Mouse (Mus musculus) left cerebral cortex, postnatal 4 days (tissue): Measurements from ENCODE around the gene Fgd6. TPM values are rescaled to one million over a fixed set of nuclear protein-coding genes. Genes with fewer than 3 reads are reported as not detected.

Source experiments
- DNase-seq: peaks from one replicate; pipeline ENCODE4 v3.0.0-alpha.2; 2022
- intact Hi-C: fragments of 180-260 bp; cut with DNase I; formaldehyde crosslinking; loops from one replicate; pipeline ENCODE4 v1.15.1; 2025
- total RNA-seq, 2 experiments: library from RNA; stranded (reverse); gene quantifications; 2 replicates each; pipeline ENCODE4 v1.2.3; 2021

Fgd6 gene
- total RNA-seq, 2 experiments from 2014 or later, result 5.5 to 5.8 TPM

GRCm38 (mm10) chr10:94090032-94090431 is 54.2 kb downstream of the Fgd6 start:
- intact Hi-C loops, result no loop called here
- DNase-seq, result no peak

DNA sequence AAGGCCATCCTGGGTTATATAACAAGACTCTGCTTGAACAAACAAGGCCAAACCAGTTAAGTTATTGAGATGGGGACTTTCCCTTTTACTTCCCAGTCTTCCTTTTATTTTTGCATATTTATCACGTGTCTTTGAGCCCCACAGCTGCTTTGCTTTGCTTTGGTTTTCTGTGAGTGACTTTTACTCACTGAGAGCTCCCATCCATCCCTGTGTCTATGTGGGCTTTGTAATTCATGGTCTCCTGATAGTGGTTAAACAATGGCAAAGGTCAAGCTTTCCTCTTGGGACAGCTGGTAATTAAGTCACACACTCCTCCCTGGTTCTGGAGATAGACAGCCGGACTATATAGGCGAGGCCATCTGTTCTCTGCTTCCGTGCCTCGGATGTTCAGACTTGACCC is 57.7 kb downstream of the Fgd6 start:
- intact Hi-C loops, result no loop called here
- DNase-seq, result no peak

DNA sequence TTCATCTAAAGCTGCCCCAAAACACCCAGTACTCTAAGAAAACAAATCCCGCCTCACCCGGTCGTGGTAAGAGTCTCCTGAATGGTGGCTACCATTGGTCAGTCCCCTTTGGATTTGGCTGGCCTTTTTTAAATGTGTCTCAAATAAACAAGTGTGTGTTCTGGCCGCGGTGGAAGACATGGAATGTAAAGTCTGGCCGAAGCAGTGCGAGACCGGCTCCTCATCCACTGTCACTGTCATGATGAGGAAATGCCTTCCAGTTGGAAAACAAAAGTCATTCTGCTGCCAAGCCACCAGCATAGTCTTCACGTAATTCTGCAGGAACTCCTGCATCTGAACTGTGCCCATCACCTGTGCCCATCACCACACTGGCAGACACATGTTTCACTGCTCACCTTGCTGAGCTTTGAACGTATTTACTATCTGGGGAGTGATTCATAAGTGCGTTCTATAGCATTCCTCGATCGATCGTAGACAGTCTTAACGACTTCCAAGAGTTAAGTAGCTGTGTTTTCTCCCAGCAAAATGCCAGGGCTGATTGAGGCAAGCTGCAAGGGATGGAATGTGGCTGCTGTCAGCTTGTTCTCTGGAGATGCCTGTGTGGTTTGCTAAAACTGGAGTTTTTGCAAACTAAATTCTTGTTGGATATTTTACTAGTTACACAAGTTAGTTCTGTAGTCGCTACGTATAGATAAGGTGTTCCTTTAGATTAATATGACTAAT is 60.1 kb downstream of the Fgd6 start:
- intact Hi-C loops, result no loop called here
- no peak for DNase-seq

GRCm38 (mm10) chr10:94097081-94097845 is 61.5 kb downstream of the Fgd6 start:
- intact Hi-C loops, result no loop called here
- DNase-seq, result no peak

- no peak for DNase-seq
- intact Hi-C loops, result no loop called here
Observed at GRCm38 (mm10) chr10:94098100-94098499, 62.3 kb downstream of the Fgd6 start.

DNA sequence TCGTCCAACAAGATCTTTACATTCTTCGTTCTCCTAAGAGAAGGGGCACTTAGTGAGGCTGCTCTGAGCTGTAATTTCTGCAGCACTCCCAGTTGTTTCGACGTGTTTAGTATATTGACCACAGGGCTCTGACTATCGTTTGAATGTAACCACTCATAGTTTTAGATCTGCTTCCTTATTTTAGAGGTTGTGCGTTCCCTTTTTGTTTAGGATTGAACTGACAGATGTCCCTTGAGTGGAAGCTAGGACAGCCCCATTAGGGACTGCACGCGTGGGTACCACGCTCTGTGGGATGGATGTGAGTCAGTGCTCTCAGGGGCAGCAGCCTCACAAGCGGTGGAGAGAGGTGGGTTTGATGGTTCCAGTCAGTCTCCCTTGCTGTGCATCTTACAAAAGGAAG is 69.7 kb downstream of the Fgd6 start:
- intact Hi-C loops, result no loop called here
- DNase-seq, result no peak

GRCm38 (mm10) chr10:94107168-94107567 is 71.4 kb downstream of the Fgd6 start:
- intact Hi-C loops, result no loop called here

GRCm38 (mm10) chr10:94107607-94108006 is 71.8 kb downstream of the Fgd6 start:
- intact Hi-C loops, result no loop called here
- no peak for DNase-seq

More at GRCm38 (mm10) chr10:94107168-94107567, 71.4 kb downstream of the Fgd6 start:
- DNase-seq, result no peak

DNA sequence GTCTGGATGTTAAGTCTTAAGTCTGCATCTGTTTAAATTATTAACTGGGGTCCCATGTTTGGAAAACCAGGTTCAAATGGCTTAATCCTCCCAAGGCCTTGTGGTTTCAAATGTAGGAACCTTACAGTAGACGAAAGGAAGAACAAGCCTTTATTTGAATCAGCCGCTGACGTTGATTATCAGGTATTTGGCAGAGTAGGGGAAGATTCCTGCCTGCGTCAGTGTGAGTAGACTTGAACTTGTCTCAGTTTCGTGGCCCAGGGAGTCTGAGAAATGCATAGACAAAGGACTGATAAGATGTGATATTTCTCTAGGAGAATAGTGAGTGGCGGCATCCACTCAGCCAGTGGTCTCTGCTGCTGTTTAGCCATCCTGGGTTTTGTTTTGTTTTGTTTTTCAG is 73.0 kb downstream of the Fgd6 start:
- no peak for DNase-seq
- intact Hi-C loops, result no loop called here

DNA sequence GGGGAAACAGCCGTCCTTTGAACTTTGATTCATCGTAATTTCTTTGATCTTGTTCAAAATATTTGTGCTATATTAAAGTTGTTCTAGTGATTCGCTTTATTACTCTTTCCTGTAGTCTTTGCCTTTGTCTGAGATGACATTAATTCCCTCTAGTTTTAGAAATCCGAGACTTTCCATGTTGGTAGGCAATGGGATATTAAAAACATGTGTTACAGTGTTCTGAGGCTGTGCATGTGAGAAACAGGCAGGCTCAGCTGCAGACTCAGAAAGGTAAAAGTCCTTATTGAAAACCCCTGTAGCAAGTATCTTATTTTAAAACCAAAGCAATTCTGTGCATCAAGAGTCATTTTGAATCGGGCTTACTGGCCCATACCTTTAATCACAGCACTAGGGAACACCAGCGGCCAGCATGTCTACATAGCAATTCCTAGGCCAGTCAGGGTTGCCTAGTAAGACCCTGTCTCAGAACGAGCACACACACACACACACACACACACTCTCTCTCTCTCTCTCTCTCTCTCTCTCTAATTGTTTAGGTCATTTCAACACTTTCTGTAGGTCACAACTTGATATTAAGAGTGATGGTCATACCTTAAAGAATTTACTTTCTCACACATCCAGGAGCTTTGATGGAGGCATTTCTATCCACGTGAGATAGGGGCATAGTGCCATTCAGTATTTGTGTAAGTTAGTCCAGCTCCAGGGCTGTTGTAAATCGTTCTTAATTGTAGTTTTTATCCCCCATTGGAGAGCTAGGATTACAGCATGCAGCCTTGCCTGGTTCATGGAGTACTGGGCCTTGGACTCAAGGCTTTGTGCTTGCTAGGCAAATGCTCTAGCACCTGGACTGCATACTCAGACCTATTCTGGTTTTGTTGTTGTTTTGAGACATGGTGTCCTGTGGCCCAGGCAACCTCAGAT is 75.3 kb downstream of the Fgd6 start:
- intact Hi-C loops, result no loop called here
- DNase-seq, result no peak

- no peak for DNase-seq
- intact Hi-C loops, result no loop called here
Observed at GRCm38 (mm10) chr10:94112207-94112606, 76.4 kb downstream of the Fgd6 start.

- intact Hi-C loops, result loop anchor here (2.0 to 5.0 kb wide), 2 partner anchors 81 to 299 kb away; partner anchors contain the start of gene Vezt
- DNase-seq, result peak; percentile 87
Observed at GRCm38 (mm10) chr10:94115893-94116599, 80.2 kb downstream of the Fgd6 start.

DNA sequence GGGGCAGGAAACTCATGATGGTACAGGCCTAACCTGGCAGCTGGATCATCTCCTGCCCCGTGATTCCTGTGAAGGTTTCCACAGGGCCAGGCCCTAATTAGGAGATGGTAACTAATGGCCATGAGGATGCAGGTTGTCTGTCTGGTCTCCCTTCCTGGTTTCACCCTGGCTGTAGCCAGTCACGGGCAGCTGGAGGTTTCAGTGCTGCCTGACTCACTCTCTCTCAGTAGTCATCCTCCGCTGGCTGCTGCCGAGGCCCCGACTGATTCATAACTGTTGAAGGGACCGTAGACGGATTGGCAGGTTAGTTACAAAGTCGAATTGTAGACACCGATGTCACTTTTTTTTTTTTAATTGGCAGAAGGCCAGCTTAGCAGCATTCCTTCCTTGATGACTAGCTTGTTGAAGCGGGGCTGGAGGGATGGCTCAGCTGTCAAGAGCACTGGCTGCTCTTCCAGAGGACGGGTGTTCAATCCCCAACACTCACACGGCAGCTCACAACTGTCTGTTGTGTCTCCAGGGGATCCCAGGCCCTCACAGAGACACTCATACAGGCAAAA is 81.1 kb downstream of the Fgd6 start:
- intact Hi-C loops, result loop anchor here (2.0 to 5.0 kb wide), 2 partner anchors 82 to 300 kb away; partner anchors contain the start of gene Vezt
- DNase-seq, result no peak

- DNase-seq, result no peak
- intact Hi-C loops, result loop anchor here (2.0 to 5.0 kb wide), 2 partner anchors 83 to 301 kb away; partner anchors contain the start of gene Vezt
Observed at GRCm38 (mm10) chr10:94117916-94118315, 82.1 kb downstream of the Fgd6 start.

DNA sequence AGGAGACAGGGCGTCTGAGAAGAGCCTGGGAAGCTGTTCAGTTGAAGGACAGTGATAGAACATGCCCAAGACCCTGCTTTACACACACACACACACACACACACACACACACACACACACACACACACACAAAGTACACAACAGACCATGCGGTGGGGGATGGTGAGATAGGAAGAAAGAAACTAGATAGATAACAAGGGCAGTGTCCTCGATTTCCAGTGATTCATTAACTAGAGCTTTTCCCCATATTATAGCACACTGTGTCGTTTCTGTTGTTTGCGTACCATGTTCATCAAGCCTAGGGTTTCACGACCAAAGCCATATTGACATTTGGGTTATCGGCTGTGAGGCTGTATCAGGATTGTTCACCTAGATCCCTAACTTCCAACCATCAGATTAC is 83.2 kb downstream of the Fgd6 start:
- intact Hi-C loops, result loop anchor here (5.0 kb wide), 1 partner anchor 302 kb away; no protein-coding TSS in a partner anchor
- DNase-seq, result no peak

DNA sequence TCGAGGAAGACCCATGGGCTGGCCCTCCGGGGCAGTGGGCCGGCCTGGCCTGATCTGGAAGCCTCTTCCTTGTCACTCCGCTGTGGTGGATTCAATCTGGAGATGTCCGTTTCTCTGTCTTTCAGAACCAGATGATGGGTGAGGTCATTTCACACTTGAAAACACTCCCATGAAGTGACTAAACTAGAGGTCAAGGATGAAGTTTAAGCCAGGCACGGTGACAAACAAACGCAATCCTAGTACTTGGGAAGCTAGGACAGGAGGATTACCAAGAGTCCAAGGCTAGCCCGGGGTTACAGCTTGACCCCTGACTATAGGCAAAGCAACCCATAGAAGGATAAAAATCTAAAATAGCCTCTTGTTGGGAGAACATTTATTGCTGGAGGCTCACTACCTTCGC is 84.9 kb downstream of the Fgd6 start:
- intact Hi-C loops, result no loop called here

GRCm38 (mm10) chr10:94122595-94122994 is 86.8 kb downstream of the Fgd6 start:
- intact Hi-C loops, result no loop called here
- DNase-seq, result no peak

More for the DNA sequence above, 84.9 kb downstream of the Fgd6 start:
- DNase-seq, result no peak

DNA sequence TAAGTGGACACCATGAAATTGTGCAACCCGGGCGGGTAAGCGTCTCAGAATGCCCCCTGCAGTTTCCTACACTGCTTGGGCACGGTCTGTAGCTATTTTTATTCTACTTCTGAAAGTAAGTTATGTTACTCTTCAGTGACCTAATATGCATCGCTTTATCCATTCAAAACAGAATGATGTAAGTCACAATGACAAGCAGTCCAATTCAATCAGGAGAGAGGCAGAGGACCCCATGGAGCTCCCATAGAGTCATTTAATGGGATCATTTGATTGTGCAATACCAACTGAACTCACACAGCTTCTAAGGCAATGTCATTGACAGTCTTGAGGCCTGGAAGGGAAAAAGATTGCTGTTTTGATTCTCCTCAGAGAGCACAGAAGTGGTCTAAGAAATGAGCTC is 87.8 kb downstream of the Fgd6 start:
- intact Hi-C loops, result no loop called here

GRCm38 (mm10) chr10:94124376-94124775 is 88.6 kb downstream of the Fgd6 start:
- peak; percentile 63 for DNase-seq
- intact Hi-C loops, result no loop called here

More for the DNA sequence above, 87.8 kb downstream of the Fgd6 start:
- no peak for DNase-seq

DNA sequence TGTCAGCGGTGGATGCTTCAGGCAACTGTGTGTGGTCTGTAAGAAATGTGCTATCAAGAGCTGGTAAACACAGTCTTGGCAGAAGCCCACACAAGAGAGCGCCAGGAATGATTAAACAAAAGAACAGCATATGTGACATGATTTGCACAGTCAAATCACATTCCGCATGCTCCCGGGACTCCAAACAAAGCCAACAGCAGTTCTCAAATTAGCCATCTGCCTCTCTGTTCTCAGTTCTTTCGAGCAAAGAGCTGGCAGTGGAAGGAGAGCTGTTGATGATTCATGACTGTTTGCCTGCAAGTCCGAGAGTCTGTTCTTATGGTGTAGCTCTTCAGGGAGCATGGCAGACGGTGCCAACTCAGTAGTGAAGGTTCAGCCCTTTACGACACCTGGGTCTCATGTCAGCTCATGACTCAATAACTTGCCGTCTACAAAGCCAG is 93.9 kb downstream of the Fgd6 start:
- intact Hi-C loops, result no loop called here
- peak; percentile 88 for DNase-seq
